Mouse (Mus musculus) embryonic facial prominence, embryonic 11.5 days (tissue): ENCODE data around the gene Clcnkb. TPM values are rescaled to one million over a fixed set of nuclear protein-coding genes. Genes with fewer than 3 reads are reported as not detected.

Source experiments
- ATAC-seq: fragments of 200-750 bp; cut with Nextera tagmentation; replicated peaks from 2 replicates; pipeline ENCODE4 v1.8.0; 2017; ENCODE audit warnings: low read depth; ENCODE audit not compliant: insufficient number of reproducible peaks, low FRiP score, low TSS enrichment
- DNase-seq: peaks from one replicate; pipeline ENCODE4 v3.0.0-alpha.2; 2015; ENCODE audit warnings: low spot score
- H3K27ac ChIP-seq: fragments of 300-500 bp; sonication (generic); replicated peaks from 2 replicates; pipeline ENCODE4 v1.5.1; 2014; ENCODE audit warnings: mild to moderate bottlenecking, low read depth, low read length, control low read depth
- H3K27me3 ChIP-seq: fragments of 300-500 bp; sonication (generic); 2 replicates; pipeline ENCODE4 v1.6.1; 2014; ENCODE audit warnings: mild to moderate bottlenecking, low read length, moderate library complexity, mixed read lengths; ENCODE audit not compliant: control insufficient read depth, insufficient read depth
- H3K36me3 ChIP-seq: fragments of 300-500 bp; sonication (generic); replicated peaks from 2 replicates; pipeline ENCODE4 v1.6.1; 2014; ENCODE audit warnings: low read depth, mild to moderate bottlenecking, low read length, moderate library complexity, mixed read lengths; ENCODE audit not compliant: control insufficient read depth, insufficient read depth
- H3K4me1 ChIP-seq: fragments of 300-500 bp; sonication (generic); 2 replicates; pipeline ENCODE4 v1.6.1; 2014; ENCODE audit warnings: low read length, mixed read lengths; ENCODE audit not compliant: control insufficient read depth, insufficient read depth
- H3K4me2 ChIP-seq: fragments of 300-500 bp; sonication (generic); 2 replicates; pipeline ENCODE4 v1.6.1; 2014; ENCODE audit warnings: low read depth, mild to moderate bottlenecking, control low read depth, low read length, moderate library complexity
- H3K4me3 ChIP-seq: fragments of 300-500 bp; sonication (generic); 2 replicates; pipeline ENCODE4 v1.5.1; 2014; ENCODE audit warnings: low read depth, low read length, control low read depth
- H3K9ac ChIP-seq: fragments of 300-500 bp; sonication (generic); replicated peaks from 2 replicates; pipeline ENCODE4 v1.6.1; 2014; ENCODE audit warnings: mild to moderate bottlenecking, control low read depth, low read length
- H3K9me3 ChIP-seq: fragments of 300-500 bp; sonication (generic); replicated peaks from 2 replicates; pipeline ENCODE4 v1.6.1; 2016; ENCODE audit warnings: mild to moderate bottlenecking, low read length, inconsistent platforms, mixed read lengths; ENCODE audit not compliant: control insufficient read depth
- whole genome bisulfite sequencing: fragments of 180-500 bp; shearing (Covaris S2); extraction: QIAGEN DNeasy Blood & Tissue Kit; methylation state at CpG from one replicate; pipeline ENCODE4 v1.1.7; 2014; 5-methylcytosine and 5-hydroxymethylcytosine counted together
- polyA plus RNA-seq: library from polyadenylated mRNA; unstranded; fragments of >200 nt; fragmentation: Nextera tagmentation; extraction: Ambion mirVana; gene quantifications from 2 replicates; pipeline ENCODE4 v1.2.1, GENCODE M21; 2014

The Clcnkb gene
- polyA plus RNA-seq, 1 experiment from 2014 or later, result not detected

GRCm38 (mm10) chr4:141423691-141424431 is 8.0 kb upstream of the Clcnkb start:
- no peak for DNase-seq
- H3K27ac ChIP-seq, result no peak overlapping the region
- peaks cover 3% of the 10 kb centered on the region; the same call in 1 of the 2 replicates for H3K27me3 ChIP-seq
- H3K4me2 ChIP-seq, result no peak overlapping the region
- peaks cover 2% of the 10 kb centered on the region; the same call in 1 of the 2 replicates for H3K4me1 ChIP-seq
- H3K4me3 ChIP-seq, result no peak overlapping the region
- no peaks in the 10 kb centered on the region for H3K36me3 ChIP-seq
- 83% methylated on average over 13 of the region's 13 CpGs for WGBS
- ATAC-seq, result no peak
- no peak overlapping the region for H3K9ac ChIP-seq
- H3K9me3 ChIP-seq, result no peaks in the 10 kb centered on the region

- Histone ChIP-seq H3K9me3 (no peaks in the 10 kb centered on the region), H3K4me2 (no peak overlapping the region), H3K4me1 (peaks cover 2% of the 10 kb centered on the region; the same call in 1 of the 2 replicates), H3K9ac (no peak overlapping the region), H3K27me3 (peaks cover 3% of the 10 kb centered on the region; the same call in 1 of the 2 replicates), H3K36me3 (no peaks in the 10 kb centered on the region), H3K4me3 (no peak overlapping the region), H3K27ac (no peak overlapping the region)
- ATAC-seq (no peak), DNase-seq (no peak)
- WGBS, result 78% methylated on average over 5 of the region's 5 CpGs
These were observed 7.5 kb upstream of the Clcnkb start for GRCm38 (mm10) chr4:141423288-141423687.

GRCm38 (mm10) chr4:141422841-141423240 is 7.0 kb upstream of the Clcnkb start:
- ATAC-seq, result no peak

GRCm38 (mm10) chr4:141421423-141421822 is 5.6 kb upstream of the Clcnkb start:
- no peak overlapping the region for H3K9ac ChIP-seq
- DNase-seq, result no peak
- peaks cover 2% of the 10 kb centered on the region; the same call in 1 of the 2 replicates for H3K4me1 ChIP-seq
- H3K36me3 ChIP-seq, result no peaks in the 10 kb centered on the region
- no peak for ATAC-seq
- peaks cover 3% of the 10 kb centered on the region; the same call in 1 of the 2 replicates for H3K27me3 ChIP-seq
- no peaks in the 10 kb centered on the region for H3K9me3 ChIP-seq
- H3K4me3 ChIP-seq, result no peak overlapping the region
- 77% methylated on average over 14 of the region's 14 CpGs for WGBS
- no peak overlapping the region for H3K4me2 ChIP-seq
- no peak overlapping the region for H3K27ac ChIP-seq

More at GRCm38 (mm10) chr4:141422841-141423240, 7.0 kb upstream of the Clcnkb start:
- Histone ChIP-seq H3K27ac (no peak overlapping the region), H3K4me3 (no peak overlapping the region), H3K4me2 (no peak overlapping the region), H3K9ac (no peak overlapping the region), H3K4me1 (peaks cover 2% of the 10 kb centered on the region; the same call in 1 of the 2 replicates), H3K27me3 (peaks cover 3% of the 10 kb centered on the region; the same call in 1 of the 2 replicates), H3K9me3 (no peaks in the 10 kb centered on the region), H3K36me3 (no peaks in the 10 kb centered on the region)
- 78% methylated on average over 5 of the region's 5 CpGs for WGBS
- no peak for DNase-seq

GRCm38 (mm10) chr4:141420886-141421285 is 5.1 kb upstream of the Clcnkb start:
- Histone ChIP-seq H3K36me3 (no peaks in the 10 kb centered on the region), H3K9ac (no peak overlapping the region), H3K27ac (no peak overlapping the region), H3K4me3 (no peak overlapping the region), H3K27me3 (peaks cover 3% of the 10 kb centered on the region; the same call in 1 of the 2 replicates), H3K4me1 (peaks cover under 1% of the 10 kb centered on the region; the same call in 1 of the 2 replicates), H3K9me3 (no peaks in the 10 kb centered on the region), H3K4me2 (no peak overlapping the region)
- DNase-seq (no peak), ATAC-seq (no peak)
- 53% methylated on average over 9 of the region's 9 CpGs for WGBS

GRCm38 (mm10) chr4:141420192-141420829 is 4.5 kb upstream of the Clcnkb start, which contains the start of gene Hspb7:
Hspb7 (plus strand) TSS chr4:141420779.
- H3K4me1 ChIP-seq, result no peaks in the 10 kb centered on the region; the same call in 1 of the 2 replicates
- H3K4me2 ChIP-seq, result no peak within 1 kb of the TSS
- no peak within 1 kb of the TSS for H3K9ac ChIP-seq
- H3K27ac ChIP-seq, result no peak within 1 kb of the TSS
- no peaks in the 10 kb centered on the region for H3K9me3 ChIP-seq
- no peak within 1 kb of the TSS for H3K4me3 ChIP-seq
- DNase-seq, result no peak
- 59% methylated on average over 9 of the region's 9 CpGs for WGBS
- ATAC-seq, result no peak
- H3K27me3 ChIP-seq, result peaks cover 3% of the 10 kb centered on the region; the same call in 1 of the 2 replicates
- H3K36me3 ChIP-seq, result no peaks in the 10 kb centered on the region

- H3K27ac ChIP-seq, result no peak overlapping the region
- H3K9ac ChIP-seq, result no peak overlapping the region
- DNase-seq, result no peak
- no peak overlapping the region for H3K4me3 ChIP-seq
- 65% methylated on average over 27 of the region's 27 CpGs for WGBS
- H3K9me3 ChIP-seq, result no peaks in the 10 kb centered on the region
- H3K36me3 ChIP-seq, result no peaks in the 10 kb centered on the region
- ATAC-seq, result no peak
- no peak overlapping the region for H3K4me2 ChIP-seq
- H3K27me3 ChIP-seq, result no peaks in the 10 kb centered on the region
- H3K4me1 ChIP-seq, result no peaks in the 10 kb centered on the region
These were observed 3.8 kb upstream of the Clcnkb start for GRCm38 (mm10) chr4:141419398-141420191.
